Mouse (Mus musculus): Measurements from ENCODE around the gene Gm3854.

DNA sequence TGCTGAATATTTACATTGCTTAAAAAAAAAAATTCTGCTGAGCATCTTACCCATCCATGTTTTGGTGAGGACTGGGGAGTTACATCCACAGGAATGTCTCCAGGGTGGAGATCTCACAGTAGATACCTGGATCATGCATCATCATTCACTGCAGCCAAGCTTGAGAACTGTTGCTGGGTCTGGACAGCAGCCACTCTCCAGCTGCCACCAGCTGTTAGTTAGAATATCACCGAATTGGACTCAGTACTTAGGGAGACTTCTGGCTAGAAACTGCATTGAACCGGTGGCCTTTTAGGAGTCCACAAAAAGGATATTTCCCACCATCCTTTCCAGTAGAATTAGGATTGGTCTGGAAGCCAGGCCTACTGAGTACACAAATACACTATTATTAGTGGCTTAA lies 14.6 kb downstream of the Gm3854 start:
- TF ChIP-seq EP300 (IDR thresholded peaks at IDR 0.05; ENCODE audit: insufficient read depth, low read depth, low read length) = no peak
- TF ChIP-seq CTCF (IDR thresholded peaks at IDR 0.05; ENCODE audit: low read depth, low read length) = no peak
- no peak for TF ChIP-seq POLR2A (IDR thresholded peaks at IDR 0.05; ENCODE audit: insufficient read depth, low read length)

Data from ES-Bruce4 (cell line).